Mouse (Mus musculus) small intestine, adult 2 months (tissue): ENCODE results near the gene Wdr61.

ENCODE experiments used
- CTCF ChIP-seq: fragments of 200-500 bp; IDR thresholded peaks from 2 replicates; pipeline ENCODE4 v1.5.1; 2012; ENCODE audit warnings: low read depth, mild to moderate bottlenecking, control low read depth, inconsistent platforms, low read length, moderate library complexity, mixed read lengths; ENCODE audit not compliant: insufficient replicate concordance, insufficient read length; ENCODE audit errors: extremely low read depth
- POLR2A ChIP-seq: fragments of 200-500 bp; IDR thresholded peaks from 2 replicates; pipeline ENCODE4 v1.6.1; 2012; ENCODE audit warnings: low read depth, mild to moderate bottlenecking, control low read depth, inconsistent platforms, low read length, moderate library complexity

- TF ChIP-seq CTCF (no peak), POLR2A (no peak)
These were observed 31.7 kb downstream of the Wdr61 start for GRCm38 (mm10) chr9:54702581-54702980.
